Mouse (Mus musculus) lung, adult 2 months (tissue): ENCODE data around the gene Tango2. TPM values are rescaled to one million over a fixed set of nuclear protein-coding genes. Genes with fewer than 3 reads are reported as not detected.

Experiments used
- DNase-seq: peaks from one replicate; pipeline ENCODE4 v3.0.0; 2022
- H3K4me1 ChIP-seq: fragments of 200-500 bp; 2 replicates; pipeline ENCODE4 v1.6.1; 2011; ENCODE audit warnings: low read length; ENCODE audit not compliant: control insufficient read depth, insufficient read depth
- H3K4me3 ChIP-seq: fragments of 200-500 bp; replicated peaks from 2 replicates; pipeline ENCODE3; 2011; ENCODE audit warnings: low read depth, mild to moderate bottlenecking, control low read depth, low read length; ENCODE audit errors: extremely low read depth
- CTCF ChIP-seq: fragments of 200-500 bp; IDR thresholded peaks from 2 replicates; pipeline ENCODE4 v1.5.1; 2011; ENCODE audit warnings: mild to moderate bottlenecking, low read length, control low read depth; ENCODE audit not compliant: insufficient read depth
- POLR2A ChIP-seq: fragments of 200-500 bp; IDR thresholded peaks from 2 replicates; pipeline ENCODE4 v1.6.1; 2011; ENCODE audit warnings: low read depth, mild to moderate bottlenecking, control low read depth, low read length, borderline replicate concordance; ENCODE audit errors: extremely low read depth
- WGBS: fragments of 180-500 bp; shearing (Covaris S2); methylation state at CpG from one replicate; pipeline ENCODE4 v1.1.7; 2018; 5-methylcytosine and 5-hydroxymethylcytosine counted together
- polyA plus RNA-seq: library from polyadenylated mRNA; depleted of rRNA; stranded (reverse); fragments of >200 nt; gene quantifications from 2 replicates; pipeline ENCODE4 v1.2.3, GENCODE M21; 2012; rRNA removed

Gene Tango2
- polyA plus RNA-seq, 1 experiment: 36.1 TPM

DNA sequence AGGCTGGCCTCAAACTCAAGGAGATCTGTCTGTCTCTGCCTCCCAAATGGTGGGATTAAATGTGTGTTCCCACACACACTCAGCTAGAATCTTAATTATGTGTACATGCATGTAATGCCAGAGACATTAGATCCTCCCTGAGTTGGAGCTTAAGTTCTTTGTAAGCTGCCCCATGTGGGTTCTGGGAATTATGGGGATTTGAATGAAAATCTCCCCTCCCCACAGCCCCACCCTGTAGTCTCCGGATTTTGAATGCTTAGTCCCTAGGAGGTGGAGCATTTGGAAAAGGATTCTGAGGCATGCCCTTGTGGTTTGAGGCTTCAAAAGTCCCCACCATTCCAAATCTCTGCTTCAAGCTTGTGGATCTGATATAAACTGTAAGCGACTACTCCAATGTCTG, 72.7 kb downstream of the Tango2 start:
- Histone ChIP-seq H3K4me1 (no peaks in the 10 kb centered on the region), H3K4me3 (no peak overlapping the region)
- no peak for DNase-seq
- WGBS: 80% methylated on average over 2 of the region's 2 CpGs
- TF ChIP-seq POLR2A (no peak), CTCF (no peak)

DNA sequence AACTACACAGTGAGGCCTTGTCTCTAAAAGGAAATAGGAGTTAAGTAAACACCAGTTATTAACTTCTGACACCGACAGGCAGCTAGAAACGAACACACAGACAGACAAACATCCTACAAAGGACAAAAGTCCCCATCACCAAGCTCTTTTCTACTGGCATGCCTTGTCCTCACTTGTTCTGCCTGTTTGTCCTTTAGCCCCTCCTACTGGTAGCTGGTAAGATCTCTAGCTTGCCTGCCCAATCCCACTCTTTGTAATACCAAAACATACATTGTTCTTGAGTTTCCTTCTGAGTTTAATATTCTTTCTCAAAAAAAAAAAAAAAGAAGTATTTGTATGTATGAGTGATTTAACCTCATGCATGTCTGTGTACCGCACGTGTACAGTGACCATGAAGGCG, 79.7 kb downstream of the Tango2 start:
- DNase-seq: no peak
- no peak overlapping the region for H3K4me3 ChIP-seq
- no peak for TF ChIP-seq CTCF
- TF ChIP-seq POLR2A: no peak
- WGBS: 79% methylated on average over 5 of the region's 5 CpGs
- no peaks in the 10 kb centered on the region for H3K4me1 ChIP-seq

DNA sequence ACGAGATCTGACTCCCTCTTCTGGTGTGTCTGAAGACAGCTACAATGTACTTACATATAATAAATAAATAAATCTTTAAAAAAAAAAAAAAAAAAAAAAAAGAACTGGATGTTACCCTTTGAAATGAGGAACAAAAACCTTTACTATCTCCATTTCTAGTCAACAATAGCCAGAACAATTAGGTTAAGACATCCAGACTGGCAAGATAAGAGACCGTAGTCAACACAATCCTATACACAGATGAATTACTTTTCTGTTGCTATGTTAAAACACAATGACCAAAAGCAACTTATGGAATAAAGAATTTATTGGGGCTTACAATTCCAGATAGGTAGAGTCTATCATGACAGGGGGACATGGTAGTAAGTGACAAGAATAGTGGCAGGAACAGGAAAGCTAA, 82.9 kb downstream of the Tango2 start:
- WGBS: 87% methylated on average over 2 of the region's 2 CpGs
- no peak for DNase-seq
- TF ChIP-seq CTCF: no peak
- TF ChIP-seq POLR2A: no peak

DNA sequence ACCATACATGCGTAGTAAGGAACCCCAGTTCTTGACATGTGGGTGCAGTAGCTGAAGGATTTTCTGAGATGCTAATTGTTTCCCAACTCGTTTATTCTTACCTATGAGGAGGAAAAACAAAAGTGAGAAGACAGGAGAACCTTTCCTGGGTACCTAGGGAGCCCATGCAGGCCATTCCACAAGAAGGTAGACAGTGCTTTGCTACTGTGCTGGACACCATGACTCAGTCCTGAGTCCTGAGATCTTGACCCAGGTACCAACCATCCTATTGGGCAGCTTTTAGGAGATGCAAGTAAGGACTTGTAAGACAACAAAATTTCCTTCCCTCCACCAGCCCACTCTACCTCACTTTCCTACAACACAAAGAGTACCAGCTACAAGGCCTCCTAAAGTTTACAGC, 89.7 kb downstream of the Tango2 start, which contains the start of gene Gm49776:
Gene Gm49776, minus strand, starts transcription at position 101 of the 400 bp plus-strand sequence.
- WGBS: 85% methylated on average over 2 of the region's 2 CpGs

More for the DNA sequence above, 82.9 kb downstream of the Tango2 start:
- H3K4me1 ChIP-seq: no peaks in the 10 kb centered on the region
- H3K4me3 ChIP-seq: no peak overlapping the region

DNA sequence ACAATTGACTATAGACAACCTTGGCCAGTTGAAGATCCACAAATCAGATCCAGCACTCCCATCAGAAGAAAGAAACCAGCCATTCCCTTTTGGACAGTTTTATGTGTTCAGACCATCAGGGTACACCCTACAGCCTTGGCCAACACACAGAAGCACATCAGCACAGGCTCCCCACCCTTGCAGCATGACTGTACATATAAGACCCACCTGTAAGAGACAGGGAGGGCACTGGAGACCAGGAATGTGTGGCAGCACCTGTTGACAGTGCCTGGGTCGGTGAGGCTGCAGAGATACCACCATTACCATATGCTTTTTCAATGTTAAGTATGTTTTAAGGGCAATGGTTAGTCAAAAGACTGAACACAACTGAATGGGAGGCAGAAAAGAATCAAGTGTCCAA, 94.0 kb downstream of the Tango2 start:
- WGBS: 82% methylated on average over 1 of the region's 1 CpGs
- peaks cover 4% of the 10 kb centered on the region for H3K4me1 ChIP-seq
- no peak overlapping the region for H3K4me3 ChIP-seq
- no peak for DNase-seq
- TF ChIP-seq CTCF (no peak), POLR2A (no peak)

More for the DNA sequence above, 89.7 kb downstream of the Tango2 start, which contains the start of gene Gm49776:
- Histone ChIP-seq H3K4me1 (no peaks in the 10 kb centered on the region), H3K4me3 (no peak within 1 kb of the TSS)
- no peak for DNase-seq
- TF ChIP-seq POLR2A: no peak
- no peak for TF ChIP-seq CTCF

DNA sequence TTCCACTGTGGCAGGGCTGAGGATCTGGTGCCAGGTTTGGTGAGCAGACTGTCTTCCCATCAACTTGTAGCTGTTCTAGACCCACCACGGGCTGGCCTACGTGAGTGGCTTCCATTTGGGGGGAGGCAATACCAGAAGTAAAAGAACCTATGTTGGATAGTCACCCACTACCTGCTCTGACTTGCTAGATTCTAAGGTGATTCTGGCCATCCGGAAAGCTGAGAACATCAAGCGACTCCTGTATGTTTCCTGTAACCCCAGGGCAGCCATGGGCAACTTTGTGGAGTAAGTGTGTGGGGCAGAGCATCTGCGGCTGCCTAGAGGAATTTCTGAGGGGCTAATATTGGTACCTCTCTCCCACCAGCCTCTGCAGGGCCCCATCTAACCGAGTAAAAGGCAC, 95.2 kb downstream of the Tango2 start:
- 78% methylated on average over 6 of the region's 6 CpGs for WGBS

DNA sequence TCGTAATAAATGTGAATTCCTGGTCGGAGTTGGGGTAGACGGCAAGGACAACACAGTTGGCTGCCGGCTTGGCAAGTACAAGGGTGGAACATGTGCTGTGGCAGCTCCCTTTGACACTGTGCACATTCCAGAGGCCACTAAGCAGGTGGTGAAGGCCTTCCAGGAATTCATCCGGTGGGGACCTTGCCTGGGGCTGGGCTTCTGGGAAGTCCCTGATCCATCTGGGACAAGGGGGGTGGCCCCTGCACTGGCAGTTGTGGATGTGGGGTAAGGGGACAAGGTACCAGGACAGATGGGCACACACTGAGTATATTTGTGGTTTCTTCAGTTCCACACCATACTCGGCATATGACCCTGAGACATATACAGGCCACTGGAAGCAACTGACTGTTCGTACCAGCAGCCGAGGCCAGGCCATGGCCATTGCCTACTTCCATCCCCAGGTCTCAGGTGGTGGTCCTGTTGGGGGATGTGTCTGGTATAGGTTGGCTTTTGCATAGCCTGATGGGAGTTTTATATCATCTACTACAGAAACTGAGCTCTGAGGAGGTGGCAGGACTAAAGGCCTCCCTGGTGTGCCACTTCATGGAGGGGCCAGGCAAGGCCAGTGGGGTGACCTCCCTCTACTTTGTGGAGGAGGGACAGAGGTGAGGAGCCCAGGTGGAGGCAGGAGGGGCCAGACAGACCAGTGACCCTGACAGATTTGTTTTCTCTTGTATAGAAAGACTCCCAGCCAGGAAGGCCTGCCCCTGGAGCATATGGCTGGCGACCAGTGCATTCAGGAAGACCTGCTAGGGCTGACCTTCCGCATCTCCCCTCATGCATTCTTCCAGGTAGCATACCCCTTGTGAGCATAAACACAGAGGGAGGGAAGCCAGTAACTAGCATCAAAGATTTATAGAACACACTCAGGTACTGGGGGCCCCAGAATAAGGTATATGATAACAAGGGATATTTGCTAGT, 96.8 kb downstream of the Tango2 start:
- no peak for DNase-seq
- TF ChIP-seq POLR2A (no peak), CTCF (no peak)
- WGBS: 61% methylated on average over 10 of the region's 10 CpGs
- Histone ChIP-seq H3K4me3 (no peak overlapping the region), H3K4me1 (peaks cover 4% of the 10 kb centered on the region)

More for the DNA sequence above, 95.2 kb downstream of the Tango2 start:
- no peak for TF ChIP-seq CTCF
- no peak for TF ChIP-seq POLR2A
- DNase-seq: no peak
- Histone ChIP-seq H3K4me1 (peaks cover 4% of the 10 kb centered on the region), H3K4me3 (no peak overlapping the region)

Other genes with a start within 250 kb of the Tango2 start
- 1.1 and 1.4 TPM in 2 replicates for gene Rtn4r, start 220.5 kb downstream of the Tango2 start, polyA plus RNA-seq
- not detected in 2 replicates for gene Ccdc188, start 130.2 kb downstream of the Tango2 start, polyA plus RNA-seq
- 98.7 and 124 TPM in 2 replicates for gene Zdhhc8, start 113.0 kb downstream of the Tango2 start, polyA plus RNA-seq
- gene Trmt2a, start 99.4 kb downstream of the Tango2 start, polyA plus RNA-seq: 41.9 and 55.2 TPM in 2 replicates
- gene Ranbp1, start 99.4 kb downstream of the Tango2 start, polyA plus RNA-seq: 31.5 and 34.8 TPM in 2 replicates
- 0.34 TPM in 1 of 2 replicates, not detected in the other for gene Gm49776, start 89.8 kb downstream of the Tango2 start, polyA plus RNA-seq
- 16.0 and 22.3 TPM in 2 replicates for gene Dgcr8, start 58.9 kb downstream of the Tango2 start, polyA plus RNA-seq
- gene Arvcf, start 79 bp upstream of the Tango2 start, polyA plus RNA-seq: 49.9 and 53.7 TPM in 2 replicates
- 11.7 and 19.4 TPM in 2 replicates for gene Txnrd2, start 78.3 kb upstream of the Tango2 start, polyA plus RNA-seq
- 159 and 171 TPM in 2 replicates for gene Comt, start 78.7 kb upstream of the Tango2 start, polyA plus RNA-seq
- 9.4 and 11.3 TPM in 2 replicates for gene Gnb1l, start 150.6 kb upstream of the Tango2 start, polyA plus RNA-seq
- 5.9 and 6.5 TPM in 2 replicates for gene Rtl10, start 150.8 kb upstream of the Tango2 start, polyA plus RNA-seq
- gene Tbx1, start 242.6 kb upstream of the Tango2 start, polyA plus RNA-seq: 32.5 and 38.4 TPM in 2 replicates